Mouse (Mus musculus) heart, embryonic 13.5 days (tissue): ENCODE measurements around the gene Rhobtb1. TPM values are rescaled to one million over a fixed set of nuclear protein-coding genes. Genes with fewer than 3 reads are reported as not detected.

Experiments used
- ATAC-seq: fragments of 200-750 bp; cut with Nextera tagmentation; 2 replicates; pipeline ENCODE4 v1.8.0; 2017; ENCODE audit warnings: moderate TSS enrichment; ENCODE audit not compliant: insufficient number of reproducible peaks, low FRiP score, low TSS enrichment; ENCODE audit errors: extremely low read depth
- H3K27ac ChIP-seq: fragments of 300-500 bp; sonication (generic); replicated peaks from 2 replicates; pipeline ENCODE4 v1.5.1; 2015; ENCODE audit warnings: moderate library complexity, mild to moderate bottlenecking, inconsistent platforms
- H3K27me3 ChIP-seq: fragments of 300-500 bp; sonication (generic); replicated peaks from 2 replicates; pipeline ENCODE4 v1.6.1; 2015; ENCODE audit warnings: mild to moderate bottlenecking, inconsistent platforms
- H3K36me3 ChIP-seq: fragments of 300-500 bp; sonication (generic); 2 replicates; pipeline ENCODE4 v1.6.1; 2015; ENCODE audit warnings: mild to moderate bottlenecking, inconsistent platforms
- H3K4me1 ChIP-seq: fragments of 300-500 bp; sonication (generic); 2 replicates; pipeline ENCODE4 v1.6.1; 2015; ENCODE audit warnings: inconsistent platforms
- H3K4me2 ChIP-seq: fragments of 300-500 bp; sonication (generic); 2 replicates; pipeline ENCODE4 v1.6.1; 2015; ENCODE audit warnings: inconsistent platforms, mild to moderate bottlenecking, moderate library complexity
- H3K4me3 ChIP-seq: fragments of 300-500 bp; sonication (generic); 2 replicates; pipeline ENCODE4 v1.5.1; 2015; ENCODE audit warnings: moderate library complexity, mild to moderate bottlenecking, inconsistent platforms
- H3K9ac ChIP-seq: fragments of 300-500 bp; sonication (generic); 2 replicates; pipeline ENCODE4 v1.6.1; 2015; ENCODE audit warnings: inconsistent platforms, mild to moderate bottlenecking, moderate library complexity
- H3K9me3 ChIP-seq: fragments of 300-500 bp; sonication (generic); 2 replicates; pipeline ENCODE4 v1.6.1; 2016; ENCODE audit warnings: inconsistent platforms
- WGBS: fragments of 180-500 bp; shearing (Covaris S2); methylation state at CpG from one replicate; pipeline ENCODE4 v1.1.7; 2015; ENCODE audit warnings: mixed read lengths; 5-methylcytosine and 5-hydroxymethylcytosine counted together
- polyA plus RNA-seq: library from polyadenylated mRNA; unstranded; fragments of >200 nt; fragmentation: Nextera tagmentation; extraction: Ambion mirVana; gene quantifications from 2 replicates; pipeline ENCODE4 v1.2.1, GENCODE M21; 2015

Rhobtb1 gene
- polyA plus RNA-seq, 1 experiment from 2014 or later: 29.2 TPM

- Histone ChIP-seq H3K9ac (no peak overlapping the region), H3K9me3 (no peaks in the 10 kb centered on the region), H3K4me1 (peaks cover 35% of the 10 kb centered on the region), H3K27ac (peak overlapping the region; percentile 51), H3K4me2 (no peak overlapping the region), H3K36me3 (peaks cover 71% of the 10 kb centered on the region), H3K4me3 (no peak overlapping the region), H3K27me3 (no peaks in the 10 kb centered on the region)
- ATAC-seq: no peak
- WGBS: 45% methylated on average over 9 of the region's 9 CpGs
Measured at GRCm38 (mm10) chr10:69276920-69277435, 125.7 kb downstream of the Rhobtb1 start.

DNA sequence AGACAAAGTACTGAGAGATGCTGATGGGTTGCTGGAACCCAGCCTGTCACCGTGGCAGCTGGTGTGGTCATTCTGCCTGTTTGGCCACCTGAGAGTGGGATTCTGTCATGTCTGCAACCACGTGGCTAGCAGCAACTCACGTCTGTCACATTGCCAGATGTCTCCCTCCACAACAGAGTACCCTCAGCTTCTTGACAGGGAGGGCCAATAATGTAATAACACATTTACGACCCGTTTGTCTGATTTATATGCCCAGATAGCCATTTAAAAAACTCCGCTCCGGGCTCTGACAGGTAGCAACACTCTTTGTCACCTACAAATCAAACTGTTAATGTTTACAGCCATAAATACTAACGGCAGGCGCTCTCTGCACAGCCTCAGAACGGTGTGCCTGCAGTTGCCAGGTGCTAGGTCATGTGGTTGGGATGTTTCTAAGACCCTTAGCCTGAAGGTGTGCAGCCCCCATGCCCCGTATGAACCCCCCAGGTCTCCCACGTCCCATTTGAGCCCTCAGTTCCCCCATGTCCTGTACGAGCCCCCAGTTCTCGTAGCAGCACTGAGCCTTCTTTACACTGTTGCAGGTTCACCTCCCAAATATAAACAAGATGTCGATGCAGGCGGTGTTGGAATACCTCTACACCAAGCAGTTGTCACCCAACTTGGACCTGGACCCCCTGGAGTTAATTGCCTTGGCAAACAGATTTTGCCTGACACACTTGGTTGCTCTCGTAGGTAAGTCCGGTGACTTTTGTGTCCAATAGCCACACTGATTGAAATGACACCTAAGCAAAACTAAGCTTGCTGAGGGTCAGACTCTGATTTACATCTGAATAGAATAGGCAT lies 127.8 kb downstream of the Rhobtb1 start:
- WGBS: 86% methylated on average over 18 of the region's 18 CpGs
- no peak overlapping the region for H3K9ac ChIP-seq
- H3K27ac ChIP-seq: no peak overlapping the region
- no peaks in the 10 kb centered on the region for H3K27me3 ChIP-seq
- H3K4me3 ChIP-seq: no peak overlapping the region
- no peaks in the 10 kb centered on the region for H3K9me3 ChIP-seq
- no peak for ATAC-seq
- peaks cover 74% of the 10 kb centered on the region for H3K36me3 ChIP-seq
- peaks cover 30% of the 10 kb centered on the region for H3K4me1 ChIP-seq
- no peak overlapping the region for H3K4me2 ChIP-seq

DNA sequence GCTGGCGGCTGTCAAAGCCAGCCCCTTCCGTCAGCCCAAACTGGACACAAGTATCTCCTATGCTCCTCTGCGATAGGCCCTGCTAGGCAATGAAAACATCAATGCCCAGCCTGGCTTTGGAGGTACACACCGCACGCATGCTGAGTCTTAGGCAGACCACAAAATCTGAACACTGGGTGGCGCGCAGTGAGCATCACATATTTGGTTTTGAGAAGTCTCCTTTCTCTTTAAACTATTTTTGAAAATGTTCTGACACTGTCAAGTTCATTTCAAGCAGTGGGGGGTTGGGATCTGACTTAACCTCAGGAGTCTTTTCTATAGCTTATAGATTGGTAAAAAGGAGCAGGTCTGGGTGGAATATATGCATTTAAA lies 128.4 kb downstream of the Rhobtb1 start:
- Histone ChIP-seq H3K27me3 (no peaks in the 10 kb centered on the region), H3K4me1 (peaks cover 24% of the 10 kb centered on the region), H3K9ac (no peak overlapping the region), H3K27ac (no peak overlapping the region), H3K4me3 (no peak overlapping the region), H3K36me3 (peaks cover 76% of the 10 kb centered on the region), H3K9me3 (no peaks in the 10 kb centered on the region), H3K4me2 (no peak overlapping the region)
- no peak for ATAC-seq
- 82% methylated on average over 7 of the region's 7 CpGs for WGBS

DNA sequence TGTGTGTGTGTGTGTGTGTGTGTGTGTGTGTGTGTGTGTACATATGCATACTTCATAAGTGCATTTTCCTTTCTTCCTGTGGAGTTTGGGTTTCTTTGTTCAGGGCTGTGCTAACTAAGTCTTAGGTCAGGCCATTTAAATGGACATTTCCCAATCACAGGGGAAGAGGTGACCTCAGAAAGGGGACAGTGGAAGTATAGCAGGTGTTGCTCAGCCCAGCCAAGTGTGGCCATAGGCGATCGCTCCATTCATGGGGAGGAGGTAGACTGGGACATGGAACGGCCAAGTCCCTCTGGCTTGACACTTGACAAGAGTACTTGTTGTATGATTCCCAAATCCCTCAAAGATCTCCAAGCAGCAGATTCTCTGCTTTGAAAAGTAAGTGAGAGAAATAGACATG lies 135.7 kb downstream of the Rhobtb1 start:
- Histone ChIP-seq H3K4me1 (peaks cover 23% of the 10 kb centered on the region), H3K36me3 (peaks cover 87% of the 10 kb centered on the region), H3K4me3 (no peak overlapping the region), H3K27ac (no peak overlapping the region), H3K9ac (no peak overlapping the region), H3K9me3 (no peaks in the 10 kb centered on the region), H3K4me2 (no peak overlapping the region), H3K27me3 (no peaks in the 10 kb centered on the region)
- 94% methylated on average over 3 of the region's 3 CpGs for WGBS
- no peak for ATAC-seq

DNA sequence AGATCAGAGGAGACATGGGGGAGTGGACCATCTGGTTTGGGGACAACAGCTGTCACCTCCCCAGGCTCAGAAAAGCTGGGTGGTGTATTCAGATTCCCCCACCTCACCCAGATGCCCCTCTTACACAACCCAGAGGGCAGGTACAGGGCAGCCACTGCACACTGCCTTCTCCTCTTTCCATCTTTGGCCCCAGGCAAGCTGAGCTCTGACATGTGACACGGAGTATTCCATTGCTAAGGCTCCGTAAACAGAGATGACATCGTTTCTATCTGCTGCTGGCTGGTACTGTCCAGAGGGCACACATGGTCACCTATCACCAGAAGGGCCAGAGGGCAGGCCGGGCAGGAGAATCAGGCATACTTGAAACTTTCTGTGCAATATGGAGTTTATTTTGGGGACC lies 136.9 kb downstream of the Rhobtb1 start:
- Histone ChIP-seq H3K27me3 (no peaks in the 10 kb centered on the region), H3K9me3 (no peaks in the 10 kb centered on the region), H3K36me3 (peaks cover 76% of the 10 kb centered on the region), H3K27ac (0 out of 2 replicates have a peak overlapping the region, but pooled peaks have one; percentile 12), H3K4me1 (peaks cover 23% of the 10 kb centered on the region), H3K4me3 (no peak overlapping the region), H3K4me2 (no peak overlapping the region), H3K9ac (no peak overlapping the region)
- WGBS: 60% methylated on average over 4 of the region's 4 CpGs
- ATAC-seq: no peak

DNA sequence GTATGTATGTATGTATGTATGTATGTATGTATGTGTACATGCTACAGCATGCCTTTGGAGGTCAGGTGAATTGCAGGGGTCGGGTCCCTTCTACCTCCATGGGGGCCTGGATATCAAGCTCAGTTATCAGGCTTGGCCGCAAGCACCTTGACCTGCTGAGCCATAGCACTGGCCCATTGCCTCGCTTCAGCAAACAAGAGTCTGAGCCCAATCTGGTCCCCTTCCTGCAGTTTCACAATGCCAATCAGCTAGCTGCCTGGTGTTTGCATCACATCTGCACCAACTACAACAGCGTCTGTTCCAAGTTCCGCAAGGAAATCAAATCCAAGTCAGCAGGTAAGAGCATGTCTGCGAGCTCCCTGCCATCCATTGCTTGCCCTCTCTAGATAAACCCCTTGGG lies 137.5 kb downstream of the Rhobtb1 start:
- ATAC-seq: no peak
- no peaks in the 10 kb centered on the region for H3K9me3 ChIP-seq
- peaks cover 23% of the 10 kb centered on the region for H3K4me1 ChIP-seq
- 80% methylated on average over 6 of the region's 6 CpGs for WGBS
- no peak overlapping the region for H3K27ac ChIP-seq
- H3K27me3 ChIP-seq: no peaks in the 10 kb centered on the region
- peaks cover 69% of the 10 kb centered on the region for H3K36me3 ChIP-seq
- no peak overlapping the region for H3K9ac ChIP-seq
- H3K4me2 ChIP-seq: no peak overlapping the region
- H3K4me3 ChIP-seq: no peak overlapping the region

DNA sequence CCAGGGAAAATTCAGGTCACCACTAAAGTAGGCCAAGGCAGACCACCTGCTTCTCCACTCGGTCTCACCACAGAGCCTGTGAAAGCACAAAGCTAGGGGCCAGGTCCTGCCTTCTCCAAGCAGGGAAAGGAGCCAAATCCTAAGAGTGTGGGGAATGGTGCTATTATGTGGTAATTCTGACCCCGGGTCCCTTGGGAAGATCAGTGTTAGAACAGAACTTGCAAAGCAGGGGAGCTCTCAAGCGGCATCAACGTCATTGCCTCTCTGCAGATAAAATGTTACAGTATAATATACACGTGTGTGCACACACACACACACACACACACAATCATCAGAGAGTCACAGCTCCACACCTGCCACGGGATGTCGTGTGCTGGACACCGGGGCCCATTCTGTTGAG lies 139.5 kb downstream of the Rhobtb1 start:
- WGBS: 82% methylated on average over 8 of the region's 8 CpGs
- no peak overlapping the region for H3K9ac ChIP-seq
- no peaks in the 10 kb centered on the region for H3K27me3 ChIP-seq
- no peak for ATAC-seq
- no peak overlapping the region for H3K4me3 ChIP-seq
- peaks cover 23% of the 10 kb centered on the region for H3K4me1 ChIP-seq
- H3K9me3 ChIP-seq: no peaks in the 10 kb centered on the region
- H3K27ac ChIP-seq: no peak overlapping the region
- peaks cover 49% of the 10 kb centered on the region for H3K36me3 ChIP-seq
- H3K4me2 ChIP-seq: no peak overlapping the region

GRCm38 (mm10) chr10:69295919-69296318 lies 144.7 kb downstream of the Rhobtb1 start:
- no peak overlapping the region for H3K9ac ChIP-seq
- H3K4me3 ChIP-seq: no peak overlapping the region
- WGBS: 77% methylated on average over 9 of the region's 9 CpGs
- no peak for ATAC-seq
- H3K9me3 ChIP-seq: no peaks in the 10 kb centered on the region
- H3K4me1 ChIP-seq: peaks cover 4% of the 10 kb centered on the region; the same call in 1 of the 2 replicates
- no peak overlapping the region for H3K4me2 ChIP-seq
- no peak overlapping the region for H3K27ac ChIP-seq
- H3K27me3 ChIP-seq: no peaks in the 10 kb centered on the region
- peaks cover 1% of the 10 kb centered on the region; the same call in 1 of the 2 replicates for H3K36me3 ChIP-seq

- no peaks in the 10 kb centered on the region for H3K27me3 ChIP-seq
- no peak overlapping the region for H3K27ac ChIP-seq
- H3K9ac ChIP-seq: no peak overlapping the region
- ATAC-seq: no peak
- no peak overlapping the region for H3K4me3 ChIP-seq
- no peaks in the 10 kb centered on the region for H3K36me3 ChIP-seq
- H3K4me2 ChIP-seq: no peak overlapping the region
- 84% methylated on average over 7 of the region's 7 CpGs for WGBS
- H3K9me3 ChIP-seq: no peaks in the 10 kb centered on the region
- no peaks in the 10 kb centered on the region for H3K4me1 ChIP-seq
Measured at GRCm38 (mm10) chr10:69299985-69300384, 148.8 kb downstream of the Rhobtb1 start.

DNA sequence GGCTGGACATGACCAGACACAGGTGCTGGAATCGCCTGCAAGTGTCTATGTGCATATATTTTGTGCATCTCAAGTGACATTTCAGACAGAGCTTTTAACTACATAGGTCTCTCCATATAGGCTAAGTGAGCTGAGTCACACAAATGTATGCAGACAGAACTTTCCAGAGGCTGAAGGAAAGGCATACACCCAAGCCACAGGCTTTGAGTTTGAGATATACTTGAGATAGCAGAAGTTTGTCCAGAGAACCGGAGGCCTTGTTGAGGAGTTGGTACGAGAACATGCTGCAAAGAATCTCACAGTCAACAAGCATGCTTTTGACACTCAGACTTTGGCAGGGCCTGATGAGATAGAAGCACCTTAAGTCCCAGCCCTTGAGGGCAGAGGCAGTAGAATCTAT lies 151.4 kb downstream of the Rhobtb1 start:
- no peak for ATAC-seq
- Histone ChIP-seq H3K27ac (no peak overlapping the region), H3K4me3 (no peak overlapping the region), H3K36me3 (no peaks in the 10 kb centered on the region), H3K9ac (no peak overlapping the region), H3K9me3 (no peaks in the 10 kb centered on the region), H3K27me3 (no peaks in the 10 kb centered on the region), H3K4me1 (peaks cover 14% of the 10 kb centered on the region), H3K4me2 (no peak overlapping the region)
- WGBS: 63% methylated on average over 3 of the region's 3 CpGs

GRCm38 (mm10) chr10:69304819-69305218 lies 153.6 kb downstream of the Rhobtb1 start:
- WGBS: 80% methylated on average over 3 of the region's 3 CpGs
- Histone ChIP-seq H3K9ac (no peak overlapping the region), H3K4me3 (no peak overlapping the region), H3K4me2 (no peak overlapping the region), H3K9me3 (no peaks in the 10 kb centered on the region), H3K4me1 (peaks cover 14% of the 10 kb centered on the region), H3K36me3 (no peaks in the 10 kb centered on the region), H3K27me3 (no peaks in the 10 kb centered on the region), H3K27ac (no peak overlapping the region)
- no peak for ATAC-seq

GRCm38 (mm10) chr10:69305600-69305999 lies 154.4 kb downstream of the Rhobtb1 start:
- Histone ChIP-seq H3K4me3 (no peak overlapping the region), H3K27me3 (no peaks in the 10 kb centered on the region), H3K36me3 (no peaks in the 10 kb centered on the region), H3K9ac (0 out of 2 replicates have a peak overlapping the region, but pooled peaks have one; percentile 33), H3K9me3 (no peaks in the 10 kb centered on the region), H3K4me1 (peaks cover 14% of the 10 kb centered on the region), H3K27ac (no peak overlapping the region), H3K4me2 (no peak overlapping the region)
- WGBS: 34% methylated on average over 7 of the region's 7 CpGs
- no peak for ATAC-seq
